Mouse (Mus musculus) small intestine, adult 2 months (tissue): Measurements from ENCODE around the gene Usp27x.

Source experiments
- CTCF ChIP-seq: fragments of 200-500 bp; IDR thresholded peaks from 2 replicates; pipeline ENCODE4 v1.5.1; 2012; ENCODE audit warnings: low read depth, mild to moderate bottlenecking, control low read depth, inconsistent platforms, low read length, moderate library complexity, mixed read lengths; ENCODE audit not compliant: insufficient replicate concordance, insufficient read length; ENCODE audit errors: extremely low read depth
- POLR2A ChIP-seq: fragments of 200-500 bp; IDR thresholded peaks from 2 replicates; pipeline ENCODE4 v1.6.1; 2012; ENCODE audit warnings: low read depth, mild to moderate bottlenecking, control low read depth, inconsistent platforms, low read length, moderate library complexity

GRCm38 (mm10) chrX:7322288-7322687, 53.3 kb downstream of the Usp27x start:
- TF ChIP-seq POLR2A: no peak
- peak; percentile 41; the same call in 1 of the 2 replicates for TF ChIP-seq CTCF
